Mouse (Mus musculus): ENCODE measurements around the gene Cntnap2.

DNA sequence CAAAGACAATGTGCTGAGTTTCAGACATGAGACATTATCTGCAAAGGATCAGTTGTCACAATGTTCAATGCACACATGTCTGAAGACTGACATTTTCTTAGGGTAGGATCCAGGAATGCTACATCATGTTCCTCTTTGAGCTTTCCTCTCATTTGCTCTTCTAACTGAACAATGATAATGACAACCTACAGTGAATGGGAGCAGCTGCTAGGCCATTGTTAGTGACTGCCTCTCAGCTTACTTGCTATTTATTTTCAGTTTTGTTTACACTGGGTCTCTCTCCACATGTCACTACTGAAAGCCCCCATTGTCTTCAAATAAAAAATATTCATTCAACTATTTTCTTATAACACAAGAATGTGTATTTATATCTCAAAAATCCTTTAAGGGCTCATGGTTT lies 54.5 kb downstream of the Cntnap2 start:
- TF ChIP-seq CTCF (IDR thresholded peaks at IDR 0.05): no peak
- no peak for TF ChIP-seq EP300 (IDR thresholded peaks at IDR 0.05; ENCODE audit: insufficient read depth, low read depth, low read length)

Data from heart, adult 2 months (tissue).